Mouse (Mus musculus) erythroblast, embryonic 14.5 days (primary cell): Measurements from ENCODE around the gene Cort.

Source experiments
- GATA1 ChIP-seq: IDR thresholded peaks from 2 replicates; pipeline ENCODE4 v1.6.1; 2012; ENCODE audit warnings: low read length, inconsistent platforms, mixed read lengths
- TAL1 ChIP-seq: IDR thresholded peaks from 3 replicates; pipeline ENCODE4 v1.6.1; 2012; ENCODE audit warnings: low read length, inconsistent platforms, mixed read lengths

- TF ChIP-seq TAL1 (no peak), GATA1 (no peak)
Observed at GRCm38 (mm10) chr4:149173661-149174060, 47.1 kb upstream of the Cort start.
